Mouse (Mus musculus) skeletal muscle tissue, adult 2 months (tissue): ENCODE results near the gene Ajm1.

Experiments used
- DNase-seq: peaks from one replicate; pipeline ENCODE4 v3.0.0-alpha.2; 2012; ENCODE audit warnings: low read depth, low spot score

Gene Ajm1

GRCm38 (mm10) chr2:25584152-25584551 lies 2.6 kb upstream of the Ajm1 start:
- DNase-seq = no peak

- no peak for DNase-seq
Measured at GRCm38 (mm10) chr2:25583571-25583970, 2.0 kb upstream of the Ajm1 start.

DNA sequence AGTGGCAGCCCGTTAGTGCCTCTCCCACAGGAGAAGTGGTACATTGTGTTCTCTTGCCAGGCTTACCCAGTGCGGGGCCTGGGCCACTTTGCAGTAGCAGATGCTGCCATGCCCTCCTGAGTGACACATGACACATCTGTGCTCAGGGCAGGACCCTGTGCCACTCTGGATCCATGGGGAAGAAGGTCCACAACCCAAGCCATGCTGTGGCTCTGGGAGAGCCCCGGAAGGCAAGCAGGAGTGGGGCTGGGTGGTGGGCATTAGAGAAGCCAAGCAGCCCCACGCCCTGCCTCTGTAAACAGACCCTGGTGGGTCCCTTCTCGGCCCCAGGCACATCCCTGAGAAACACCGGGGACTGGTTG lies 1.5 kb upstream of the Ajm1 start:
- no peak for DNase-seq

- no peak for DNase-seq
Measured at GRCm38 (mm10) chr2:25582466-25583119, 1.0 kb upstream of the Ajm1 start.

DNA sequence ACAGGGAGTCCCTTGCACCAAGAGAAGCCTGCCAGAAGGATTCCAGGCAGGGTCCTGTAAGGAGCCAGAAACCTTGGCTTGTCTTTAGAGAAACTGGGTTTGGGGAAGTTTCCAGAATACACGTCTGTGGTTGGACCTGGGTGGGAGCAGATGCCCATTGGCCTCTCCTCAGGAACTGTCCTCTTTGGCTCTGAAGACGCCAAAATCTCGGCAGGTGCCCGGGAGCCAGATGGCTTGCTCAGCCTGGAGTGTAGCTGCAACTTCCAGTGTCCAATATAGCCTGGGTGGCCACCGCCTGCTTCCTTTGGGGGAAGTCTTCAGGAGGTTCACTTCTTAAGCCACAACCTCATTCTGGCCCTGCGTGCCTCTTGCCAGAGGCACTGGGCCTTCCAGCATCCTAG lies 344 bp upstream of the Ajm1 start:
- no peak for DNase-seq

- DNase-seq = no peak
Measured at GRCm38 (mm10) chr2:25580621-25581101, 896 bp downstream of the Ajm1 start.

DNA sequence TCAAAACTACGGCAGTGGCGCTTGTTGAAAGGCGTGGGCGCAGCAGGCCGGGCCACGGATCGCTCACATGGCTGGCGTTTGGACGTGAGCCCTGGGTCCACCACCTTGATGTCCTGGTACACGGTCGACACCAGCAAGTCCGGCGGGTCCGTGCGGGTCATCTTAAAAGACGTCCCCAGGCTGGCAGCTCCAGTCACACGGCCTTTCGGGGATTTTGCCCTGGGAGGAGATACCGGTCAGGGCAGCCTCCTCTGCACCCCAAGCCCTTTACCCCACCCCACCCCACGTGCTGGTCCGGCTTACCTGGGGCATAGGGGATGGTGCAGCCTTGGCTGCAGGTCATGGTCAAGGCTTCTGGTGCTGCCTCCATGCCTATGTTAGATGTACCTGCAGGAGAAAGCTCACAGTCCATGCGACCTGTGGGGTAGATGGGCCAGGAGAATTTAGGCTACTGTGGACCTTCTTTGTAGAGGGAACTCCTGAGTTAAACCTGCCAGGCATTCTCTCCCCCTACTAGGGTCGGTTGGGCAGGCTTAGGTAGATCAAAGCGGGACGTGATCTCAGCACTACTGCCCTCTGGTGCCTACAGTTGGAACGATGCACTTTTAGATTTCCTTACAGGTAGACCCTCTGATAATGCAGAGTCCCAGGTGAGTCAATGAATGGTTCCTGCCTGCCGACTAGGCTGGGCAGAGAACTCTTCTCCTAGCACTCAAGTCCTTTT lies 1.7 kb downstream of the Ajm1 start:
- no peak for DNase-seq

DNA sequence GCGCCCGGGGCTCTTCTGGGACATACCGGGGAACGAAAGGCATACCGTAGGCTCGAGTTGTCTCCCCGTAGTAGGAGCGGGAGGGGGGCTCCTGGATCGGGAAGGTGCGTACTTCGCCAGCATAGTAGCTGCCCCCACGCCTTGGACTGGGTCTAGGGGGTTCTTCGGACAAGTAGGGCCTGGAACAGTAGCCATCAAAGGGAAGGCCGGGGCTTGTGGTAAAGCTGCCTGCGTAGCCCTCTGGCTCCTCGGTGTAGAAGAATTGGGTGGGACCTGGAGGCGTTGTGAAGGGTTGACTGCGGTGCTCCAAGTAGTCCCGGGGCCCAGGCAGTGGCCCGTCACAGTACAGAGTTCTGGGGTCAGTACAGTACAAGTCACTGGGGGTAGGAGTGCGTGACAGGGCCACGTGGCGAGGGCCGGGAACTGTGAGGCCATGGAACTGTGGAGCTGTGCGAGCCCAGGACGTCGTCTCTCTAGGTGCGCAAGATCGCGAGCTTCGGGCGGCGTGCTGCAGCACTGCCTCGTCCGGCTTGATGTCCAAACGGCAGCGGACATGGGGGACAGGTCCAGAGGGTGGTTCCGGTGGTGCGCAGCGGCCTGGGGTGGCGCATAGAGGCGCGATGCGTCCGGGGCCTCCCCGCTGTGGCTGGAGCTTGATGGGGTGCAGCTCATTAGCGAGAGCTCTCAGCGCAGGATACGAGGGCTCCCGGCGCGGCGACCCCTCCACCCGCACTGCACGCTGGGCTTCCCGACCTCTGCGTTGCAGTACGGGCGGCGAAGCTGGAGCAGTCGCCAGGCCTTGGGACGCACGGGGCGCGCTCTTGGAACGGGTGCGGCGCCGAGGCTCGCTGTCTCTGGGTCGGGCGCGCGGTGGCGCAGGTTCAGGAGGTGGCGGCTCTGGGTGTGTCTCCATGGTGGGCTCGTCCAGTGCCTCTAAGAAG lies 2.5 kb downstream of the Ajm1 start:
- no peak for DNase-seq

DNA sequence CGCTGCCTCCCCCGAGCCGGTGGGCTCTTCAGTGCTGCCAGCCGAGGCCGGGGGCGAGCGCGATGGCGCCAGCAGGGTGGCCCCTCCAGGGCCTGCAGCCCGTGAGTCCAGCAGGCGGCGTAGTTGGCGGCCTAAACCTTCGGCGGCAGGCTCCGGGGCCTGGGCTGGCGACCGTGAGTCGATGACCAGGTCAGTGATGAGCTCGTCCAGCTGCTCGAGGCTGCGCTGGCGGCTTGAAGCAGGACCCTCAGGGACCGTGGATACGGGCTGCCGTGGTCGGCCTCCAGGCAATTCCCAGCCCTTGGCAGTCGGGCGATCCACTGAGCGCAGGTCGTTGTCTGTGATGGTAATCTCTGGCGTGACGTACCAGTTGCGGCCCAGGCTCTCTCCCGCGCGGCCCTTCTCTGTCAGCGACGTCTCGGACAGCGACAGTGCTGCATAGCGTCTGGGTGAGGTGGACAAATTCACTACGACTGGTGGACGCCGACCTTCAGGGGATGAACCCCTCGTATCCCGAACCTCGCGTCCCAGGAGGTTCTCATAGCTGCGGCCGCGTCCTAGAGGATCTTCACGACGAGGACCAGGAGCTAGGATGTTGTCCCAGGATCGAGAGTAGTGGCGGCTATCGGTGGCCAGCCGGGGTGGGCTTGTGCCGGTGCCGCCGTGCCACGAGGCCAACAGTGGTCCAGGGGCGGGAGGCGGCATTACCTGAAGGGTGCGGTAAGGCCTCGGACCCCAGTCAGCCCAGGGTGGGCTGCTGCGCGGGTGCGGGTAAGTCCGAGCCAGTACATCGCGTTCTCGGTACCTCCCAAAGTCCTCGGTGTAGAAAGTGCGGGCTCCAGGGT lies 3.4 kb downstream of the Ajm1 start:
- no peak for DNase-seq

GRCm38 (mm10) chr2:25576965-25577891 lies 4.3 kb downstream of the Ajm1 start:
- DNase-seq = no peak

DNA sequence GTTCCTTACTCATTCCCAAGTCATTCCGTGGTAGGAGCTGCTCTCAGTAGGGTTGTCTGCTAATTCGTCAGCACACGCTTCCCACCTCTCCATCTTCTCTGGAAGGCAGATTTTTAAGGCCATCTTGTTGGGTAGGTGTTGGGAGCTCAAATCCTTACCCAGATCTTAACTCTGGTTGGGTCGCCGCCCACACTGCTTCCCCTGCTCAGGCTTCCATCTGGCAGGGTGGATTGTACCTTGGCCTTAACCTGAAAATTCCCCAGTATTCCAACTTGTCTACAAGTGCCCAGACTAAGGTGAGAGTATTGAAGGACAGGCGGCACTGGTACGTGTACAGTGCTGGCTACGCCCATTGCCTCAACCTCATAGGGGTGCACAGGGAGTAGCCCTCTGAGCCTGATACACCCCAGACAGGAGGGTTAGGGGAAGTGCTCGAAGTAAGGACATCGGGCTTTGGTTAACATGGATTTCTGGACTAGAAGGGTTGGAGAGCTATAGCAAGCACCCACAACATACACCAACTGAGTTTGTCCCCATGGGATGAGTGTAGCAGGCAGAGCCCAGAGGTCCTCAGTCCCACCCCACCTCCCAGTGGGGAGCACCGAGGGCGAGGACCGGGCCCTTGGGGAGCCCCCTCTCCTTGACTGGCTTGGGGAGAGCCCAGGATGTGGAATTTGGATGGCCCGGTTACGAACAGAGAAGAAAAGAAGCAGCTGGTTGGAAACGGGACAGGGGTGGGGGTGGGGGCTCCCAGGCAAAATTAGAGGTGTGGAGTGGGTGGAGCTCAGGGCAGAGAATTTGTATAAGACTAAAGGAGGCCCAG lies 5.3 kb downstream of the Ajm1 start:
- no peak for DNase-seq

- peak; percentile 42 for DNase-seq
Measured at GRCm38 (mm10) chr2:25575432-25576027, 6.0 kb downstream of the Ajm1 start.

GRCm38 (mm10) chr2:25574579-25575431 lies 6.8 kb downstream of the Ajm1 start, which contains the start of the genes Mamdc4 and Phpt1:
TSS of gene Mamdc4 (minus strand) at chr2:25574845.
TSS of gene Phpt1 (minus strand) at chr2:25575224.
- DNase-seq = peak; percentile 97

- DNase-seq = no peak
Measured at GRCm38 (mm10) chr2:25574136-25574535, 7.4 kb downstream of the Ajm1 start.

DNA sequence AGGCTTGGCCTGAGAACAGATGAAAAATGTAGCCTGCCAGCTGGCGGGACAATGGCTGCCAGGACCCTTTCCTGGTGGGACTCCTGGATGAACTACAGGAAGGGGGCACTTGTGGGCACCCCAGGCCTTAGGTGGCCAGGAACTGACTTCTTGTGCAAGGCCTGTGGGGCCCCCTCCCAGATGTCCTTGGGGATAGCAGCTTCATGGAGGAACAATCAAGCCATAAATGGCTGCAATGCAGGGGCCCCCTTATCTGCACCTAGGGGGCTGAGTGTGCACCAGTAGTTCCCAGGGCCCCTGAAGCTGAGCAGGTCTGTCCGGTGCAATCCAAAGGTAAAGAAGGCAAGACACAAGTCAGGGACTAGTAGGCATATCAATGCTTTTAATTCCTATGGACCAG lies 8.5 kb downstream of the Ajm1 start:
- DNase-seq = no peak

GRCm38 (mm10) chr2:25571221-25571620 lies 10.3 kb downstream of the Ajm1 start:
- DNase-seq = no peak

GRCm38 (mm10) chr2:25569323-25569722 lies 12.2 kb downstream of the Ajm1 start:
- DNase-seq = no peak
